Mouse (Mus musculus) forebrain, postnatal 0 days (tissue): ENCODE measurements around the gene Nup210l. TPM values are rescaled to one million over a fixed set of nuclear protein-coding genes. Genes with fewer than 3 reads are reported as not detected.
A peak's percentile ranks its signal among the peaks of the same experiment; 100 is the strongest.

Experiments used
- ATAC-seq: fragments of 200-750 bp; cut with Nextera tagmentation; 2 replicates; pipeline ENCODE4 v1.8.0; 2017; ENCODE audit warnings: mild to moderate bottlenecking, moderate library complexity
- DNase-seq: peaks from one replicate; pipeline ENCODE4 v3.0.0-alpha.2; 2015
- H3K27ac ChIP-seq: fragments of 300-500 bp; sonication (generic); 2 replicates; pipeline ENCODE4 v1.5.1; 2014; ENCODE audit warnings: low read depth, mild to moderate bottlenecking, antibody characterized with exemption, low read length, moderate library complexity, mixed read lengths
- H3K27me3 ChIP-seq: fragments of 300-500 bp; sonication (generic); 2 replicates; pipeline ENCODE4 v1.6.1; 2014; ENCODE audit warnings: mild to moderate bottlenecking, low read length, mixed read lengths; ENCODE audit not compliant: insufficient read depth
- H3K36me3 ChIP-seq: fragments of 300-500 bp; sonication (generic); 2 replicates; pipeline ENCODE4 v1.6.1; 2014; ENCODE audit warnings: mild to moderate bottlenecking, moderate library complexity; ENCODE audit not compliant: insufficient read depth
- H3K4me1 ChIP-seq: fragments of 300-500 bp; sonication (generic); 2 replicates; pipeline ENCODE4 v1.6.1; 2014; ENCODE audit warnings: antibody characterized with exemption; ENCODE audit not compliant: insufficient read depth
- H3K4me2 ChIP-seq: fragments of 300-500 bp; sonication (generic); 2 replicates; pipeline ENCODE4 v1.6.1; 2014; ENCODE audit warnings: low read depth, mild to moderate bottlenecking, moderate library complexity
- H3K4me3 ChIP-seq: fragments of 300-500 bp; sonication (generic); 2 replicates; pipeline ENCODE4 v1.5.1; 2014; ENCODE audit warnings: low read depth, low read length, mixed read lengths
- H3K9ac ChIP-seq: fragments of 300-500 bp; sonication (generic); 2 replicates; pipeline ENCODE4 v1.6.1; 2014; ENCODE audit warnings: mild to moderate bottlenecking
- H3K9me3 ChIP-seq: fragments of 300-500 bp; sonication (generic); 2 replicates; pipeline ENCODE4 v1.6.1; 2016; ENCODE audit warnings: low read length
- CTCF ChIP-seq: sonication (generic); IDR thresholded peaks from 2 replicates; pipeline ENCODE4 v1.5.1; 2016; ENCODE audit warnings: antibody characterized with exemption, control low read depth, low read depth
- WGBS: fragments of 180-500 bp; shearing (Covaris S2); extraction: QIAGEN DNeasy Blood & Tissue Kit; methylation state at CpG from one replicate; pipeline ENCODE4 v1.1.7; 2014; 5-methylcytosine and 5-hydroxymethylcytosine counted together
- polyA plus RNA-seq: library from polyadenylated mRNA; unstranded; fragments of >200 nt; fragmentation: Nextera tagmentation; extraction: Ambion mirVana; gene quantifications from 2 replicates; pipeline ENCODE4 v1.2.1, GENCODE M21; 2015
- total RNA-seq: library from RNA; depleted of rRNA; stranded (reverse); fragments of >200 nt; gene quantifications from 2 replicates; pipeline ENCODE4 v1.2.3, GENCODE M21; 2014

Nup210l gene
- total and polyA plus RNA-seq, 2 experiments from 2014 or later = 0.10 to 0.38 TPM

- Histone ChIP-seq H3K4me2 (peak overlapping the region; percentile 78), H3K27me3 (no peaks in the 10 kb centered on the region), H3K9me3 (no peaks in the 10 kb centered on the region), H3K4me3 (peak overlapping the region; percentile 37; the same call in 1 of the 2 replicates), H3K9ac (no peak overlapping the region; the same call in 1 of the 2 replicates), H3K4me1 (0 out of 2 replicates have a peak, but pooled peaks cover 5% of the 10 kb centered on the region), H3K36me3 (no peaks in the 10 kb centered on the region), H3K27ac (no peak overlapping the region)
- TF ChIP-seq CTCF = no peak
- ATAC-seq (no peak), DNase-seq (no peak)
- WGBS = 23% methylated on average over 5 of the region's 5 CpGs
These were observed 117.2 kb downstream of the Nup210l start for GRCm38 (mm10) chr3:90221123-90221522.

- Histone ChIP-seq H3K36me3 (no peaks in the 10 kb centered on the region), H3K9ac (no peak overlapping the region), H3K4me2 (no peak overlapping the region), H3K27ac (no peak overlapping the region), H3K4me1 (0 out of 2 replicates have a peak, but pooled peaks cover 5% of the 10 kb centered on the region), H3K27me3 (no peaks in the 10 kb centered on the region), H3K4me3 (no peak overlapping the region), H3K9me3 (no peaks in the 10 kb centered on the region)
- 87% methylated on average over 4 of the region's 4 CpGs for WGBS
- ATAC-seq (no peak), DNase-seq (no peak)
- TF ChIP-seq CTCF = no peak
These were observed 118.5 kb downstream of the Nup210l start for GRCm38 (mm10) chr3:90222455-90222854.

- ATAC-seq (no peak), DNase-seq (no peak)
- Histone ChIP-seq H3K4me2 (no peak overlapping the region), H3K4me3 (no peak overlapping the region), H3K36me3 (no peaks in the 10 kb centered on the region), H3K4me1 (0 out of 2 replicates have a peak, but pooled peaks cover 5% of the 10 kb centered on the region), H3K27ac (no peak overlapping the region), H3K27me3 (no peaks in the 10 kb centered on the region), H3K9ac (no peak overlapping the region), H3K9me3 (no peaks in the 10 kb centered on the region)
- WGBS = 90% methylated on average over 3 of the region's 3 CpGs
- no peak for TF ChIP-seq CTCF
These were observed 119.0 kb downstream of the Nup210l start for GRCm38 (mm10) chr3:90222941-90223340.

- Histone ChIP-seq H3K9me3 (no peaks in the 10 kb centered on the region), H3K36me3 (no peaks in the 10 kb centered on the region), H3K4me3 (no peak overlapping the region), H3K4me1 (0 out of 2 replicates have a peak, but pooled peaks cover 5% of the 10 kb centered on the region), H3K27ac (no peak overlapping the region), H3K9ac (no peak overlapping the region), H3K4me2 (no peak overlapping the region), H3K27me3 (no peaks in the 10 kb centered on the region)
- ATAC-seq = no peak
- TF ChIP-seq CTCF = no peak
- 88% methylated on average over 10 of the region's 10 CpGs for WGBS
- DNase-seq = no peak
These were observed 120.4 kb downstream of the Nup210l start for GRCm38 (mm10) chr3:90224331-90224730.

- ATAC-seq = 0 out of 2 replicates have a peak, but pooled peaks have one; percentile 0
- H3K9me3 ChIP-seq = no peaks in the 10 kb centered on the region
- peaks cover 13% of the 10 kb centered on the region for H3K4me1 ChIP-seq
- 0 out of 2 replicates have a peak overlapping the region, but pooled peaks have one; percentile 33 for H3K9ac ChIP-seq
- H3K27ac ChIP-seq = peak overlapping the region; percentile 89
- H3K36me3 ChIP-seq = peaks cover 18% of the 10 kb centered on the region
- no peaks in the 10 kb centered on the region for H3K27me3 ChIP-seq
- no peak for DNase-seq
- H3K4me2 ChIP-seq = peak overlapping the region; percentile 84
- TF ChIP-seq CTCF = no peak
- H3K4me3 ChIP-seq = peak overlapping the region; percentile 84
- 13% methylated on average over 8 of the region's 8 CpGs for WGBS
These were observed 127.1 kb downstream of the Nup210l start for GRCm38 (mm10) chr3:90231075-90231474.

- no peak; the same call in 1 of the 2 replicates for TF ChIP-seq CTCF
- peaks cover 18% of the 10 kb centered on the region for H3K36me3 ChIP-seq
- H3K4me2 ChIP-seq = peak within 1 kb of the TSS; percentile 84
- H3K27me3 ChIP-seq = no peaks in the 10 kb centered on the region
- under 1% methylated on average over 61 of the region's 61 CpGs for WGBS
- no peaks in the 10 kb centered on the region for H3K9me3 ChIP-seq
- H3K9ac ChIP-seq = peak within 1 kb of the TSS; percentile 83
- DNase-seq = peak; percentile 96
- peak within 1 kb of the TSS; percentile 84 for H3K4me3 ChIP-seq
- H3K4me1 ChIP-seq = peaks cover 13% of the 10 kb centered on the region
- peak within 1 kb of the TSS; percentile 89 for H3K27ac ChIP-seq
- peak; percentile 100 for ATAC-seq
These were observed 127.8 kb downstream of the Nup210l start, which contains the start of gene Jtb for GRCm38 (mm10) chr3:90231507-90232333. Jtb (plus strand) TSS chr3:90231597.

GRCm38 (mm10) chr3:90241251-90241650 is 137.3 kb downstream of the Nup210l start:
- H3K4me3 ChIP-seq = no peak overlapping the region
- H3K4me2 ChIP-seq = no peak overlapping the region
- H3K27me3 ChIP-seq = no peaks in the 10 kb centered on the region
- H3K4me1 ChIP-seq = 0 out of 2 replicates have a peak, but pooled peaks cover 3% of the 10 kb centered on the region
- no peak overlapping the region for H3K9ac ChIP-seq
- no peaks in the 10 kb centered on the region for H3K9me3 ChIP-seq
- DNase-seq (no peak), ATAC-seq (no peak)
- H3K36me3 ChIP-seq = no peaks in the 10 kb centered on the region
- TF ChIP-seq CTCF = no peak
- WGBS = 92% methylated on average over 2 of the region's 2 CpGs
- H3K27ac ChIP-seq = no peak overlapping the region
